In the genomic region with DNA sequence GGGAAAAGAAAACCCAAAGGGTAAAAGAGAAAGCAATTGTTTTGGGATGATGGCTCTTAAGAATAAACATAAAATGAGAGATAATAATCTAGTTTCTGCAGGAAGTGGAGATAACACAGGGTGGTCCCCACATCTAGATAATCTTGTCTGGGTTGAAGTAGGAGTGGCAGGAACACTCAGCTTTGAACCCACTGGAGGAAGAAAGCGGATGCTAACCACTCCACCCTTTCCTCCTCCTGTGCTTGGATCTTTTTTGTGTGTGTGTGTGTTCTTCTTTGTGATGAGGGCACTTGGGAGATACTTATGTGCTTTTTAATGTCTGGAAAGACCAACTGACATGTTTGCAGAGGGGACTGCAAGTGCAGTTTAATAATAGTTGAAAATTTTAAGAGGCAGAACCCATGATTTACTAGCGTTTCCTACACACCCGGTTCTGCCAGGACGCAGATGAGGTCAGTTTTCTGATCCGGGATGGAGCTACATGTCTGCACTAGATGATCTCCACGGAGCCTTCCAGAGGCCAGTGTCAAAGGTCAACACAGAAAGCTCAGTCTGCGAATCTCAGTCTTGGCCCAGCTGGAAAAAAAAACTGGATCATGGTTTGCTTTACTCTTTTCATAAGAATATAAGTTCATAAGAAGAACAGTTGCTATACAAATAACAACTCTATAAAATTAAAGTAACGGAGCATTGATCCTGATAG, we compare ENCODE assay signal across 14 mouse cellular contexts.
DNase-seq lines count a peak whose midpoint lies in the region.
"Had no signal": no experiment of that assay in that cellular context is flagged by ENCODE, and none has a peak within 500 bp of the region (broad histone marks: within the 10 kb centered on the region; RNA-seq: fewer than 3 reads in every experiment).

No protein-coding gene starts in this region.

- DNase-seq in embryo, embryonic 10 days (ENCODE audit: low spot score): peak; percentile 16
- no peak for DNase-seq in embryo, embryonic 9.5 days (ENCODE audit: extremely low spot score)
- DNase-seq in kidney, adult 9 months: peak; percentile 29
- no peak for DNase-seq in kidney, adult 18-20 months
- peak; percentile 12 to 44 for DNase-seq in kidney, postnatal 4 days
- peak; percentile 23 to 35 for DNase-seq in lung, postnatal 4 days
- no peak for DNase-seq in layer of hippocampus, adult 11-12 months (ENCODE audit: low spot score)
- no peak for DNase-seq in T-cell, adult 2 months (ENCODE audit: low spot score)
- DNase-seq: cerebellum, adult 9-10 months; heart, postnatal 14 days; liver, postnatal 0 days; retina, postnatal 1 day; right cerebral cortex, postnatal 4 days; thymus, adult 2 months had no signal

Comparison
In these comparisons a context has a peak if more than half of its experiments do, and no peak if none do; other contexts are left out.
1. DNase-seq: peak in embryo, embryonic 10 days (single experiment), kidney, adult 9 months (single experiment), kidney, postnatal 4 days (2 of 2) and lung, postnatal 4 days (2 of 2); none in embryo, embryonic 9.5 days (single experiment), kidney, adult 18-20 months (single experiment), layer of hippocampus, adult 11-12 months (single experiment) and T-cell, adult 2 months (single experiment).